Mouse (Mus musculus) hindbrain, postnatal 0 days (tissue): Measurements from ENCODE around the gene Tnrc6c. TPM values are rescaled to one million over a fixed set of nuclear protein-coding genes. Genes with fewer than 3 reads are reported as not detected.

Source experiments
- ATAC-seq: fragments of 200-750 bp; cut with Nextera tagmentation; 2 replicates; pipeline ENCODE4 v1.8.0; 2017; ENCODE audit warnings: mild to moderate bottlenecking, moderate TSS enrichment, moderate library complexity
- DNase-seq: peaks from one replicate; pipeline ENCODE4 v3.0.0-alpha.2; 2015; ENCODE audit warnings: low spot score
- H3K27ac ChIP-seq: fragments of 300-500 bp; sonication (generic); 2 replicates; pipeline ENCODE4 v1.5.1; 2014; ENCODE audit warnings: mild to moderate bottlenecking
- H3K27me3 ChIP-seq: fragments of 300-500 bp; sonication (generic); 2 replicates; pipeline ENCODE4 v1.6.1; 2014; ENCODE audit warnings: low read length, mixed read lengths; ENCODE audit not compliant: insufficient read depth
- H3K36me3 ChIP-seq: fragments of 300-500 bp; sonication (generic); 2 replicates; pipeline ENCODE4 v1.6.1; 2014; ENCODE audit warnings: low read length, mixed read lengths; ENCODE audit not compliant: insufficient read depth
- H3K4me1 ChIP-seq: fragments of 300-500 bp; sonication (generic); 2 replicates; pipeline ENCODE4 v1.6.1; 2014; ENCODE audit warnings: antibody characterized with exemption, low read length, mixed read lengths; ENCODE audit not compliant: insufficient read depth
- H3K4me2 ChIP-seq: fragments of 300-500 bp; sonication (generic); 2 replicates; pipeline ENCODE4 v1.6.1; 2014; ENCODE audit warnings: low read depth, mild to moderate bottlenecking, low read length, moderate library complexity, mixed read lengths
- H3K4me3 ChIP-seq: fragments of 300-500 bp; sonication (generic); 2 replicates; pipeline ENCODE4 v1.5.1; 2014; ENCODE audit warnings: low read length
- H3K9ac ChIP-seq: fragments of 300-500 bp; sonication (generic); replicated peaks from 2 replicates; pipeline ENCODE4 v1.6.1; 2014; ENCODE audit warnings: mild to moderate bottlenecking, low read length, moderate library complexity, mixed read lengths
- H3K9me3 ChIP-seq: fragments of 300-500 bp; sonication (generic); 2 replicates; pipeline ENCODE4 v1.6.1; 2016; ENCODE audit warnings: low read length, mixed read lengths
- CTCF ChIP-seq: IDR thresholded peaks from 2 replicates; pipeline ENCODE4 v1.5.1; 2016; ENCODE audit warnings: antibody characterized with exemption, control low read depth, low read depth
- WGBS: fragments of 180-500 bp; shearing (Covaris S2); extraction: QIAGEN DNeasy Blood & Tissue Kit; methylation state at CpG from one replicate; pipeline ENCODE4 v1.1.7; 2014; 5-methylcytosine and 5-hydroxymethylcytosine counted together
- polyA plus RNA-seq: library from polyadenylated mRNA; unstranded; fragments of >200 nt; fragmentation: Nextera tagmentation; extraction: Ambion mirVana; gene quantifications from 2 replicates; pipeline ENCODE4 v1.2.1, GENCODE M21; 2015
- total RNA-seq: library from RNA; depleted of rRNA; stranded (reverse); fragments of >200 nt; gene quantifications from 2 replicates; pipeline ENCODE4 v1.2.3, GENCODE M21; 2014

Gene Tnrc6c
- total and polyA plus RNA-seq, 2 experiments from 2014 or later = 18.3 to 64.9 TPM

DNA sequence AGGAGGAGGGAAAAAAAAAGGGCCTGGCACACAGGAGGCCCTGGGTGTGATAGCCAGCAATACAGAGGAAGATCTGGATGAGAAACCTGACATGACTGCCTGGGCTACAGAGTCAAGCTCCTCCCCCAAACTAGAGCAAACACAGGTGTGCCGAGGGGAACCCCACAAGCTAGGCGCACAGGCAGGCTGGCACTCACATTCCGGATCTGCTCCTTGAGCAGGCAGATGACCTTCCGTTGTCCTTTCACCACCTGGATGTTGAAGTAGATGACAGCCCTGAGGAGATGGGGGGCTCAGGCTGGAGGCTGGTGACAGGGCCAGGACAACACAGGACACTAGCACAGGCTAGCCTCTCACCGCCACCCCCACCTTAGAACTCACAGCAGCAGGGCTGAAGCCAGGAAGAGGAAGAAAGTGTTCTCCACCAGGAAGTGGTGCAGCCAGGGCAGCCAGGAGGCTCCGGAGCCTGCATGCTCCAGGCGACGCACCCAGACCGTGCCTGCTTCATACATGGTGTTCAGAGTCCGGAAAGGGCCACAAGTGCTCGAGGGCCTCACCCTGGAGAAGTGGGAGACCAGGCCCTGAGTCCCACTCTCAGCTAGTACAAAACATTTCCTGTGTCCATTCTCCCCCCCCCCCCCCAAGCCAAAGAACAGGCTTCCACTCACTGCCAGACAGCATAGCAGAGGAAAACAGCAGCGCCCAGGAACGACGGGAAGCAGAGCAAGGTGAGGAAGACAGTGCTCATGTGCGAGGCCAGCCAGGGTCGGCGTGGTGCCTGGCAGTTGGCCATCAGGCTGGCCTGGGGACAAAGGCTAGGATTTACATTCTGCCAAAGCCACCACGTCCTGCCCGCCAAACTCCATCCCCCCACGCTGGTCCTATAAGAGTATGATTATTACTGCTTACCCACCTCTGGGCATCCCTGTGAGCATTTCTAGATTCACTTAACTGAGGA is 114.9 kb downstream of the Tnrc6c start:
- WGBS = 62% methylated on average over 20 of the region's 20 CpGs
- Histone ChIP-seq H3K36me3 (peaks cover 2% of the 10 kb centered on the region; the same call in 1 of the 2 replicates), H3K4me1 (peaks cover 7% of the 10 kb centered on the region; the same call in 1 of the 2 replicates), H3K9ac (no peak overlapping the region), H3K4me2 (no peak overlapping the region), H3K9me3 (no peaks in the 10 kb centered on the region), H3K27me3 (no peaks in the 10 kb centered on the region), H3K4me3 (no peak overlapping the region), H3K27ac (peak overlapping the region; percentile 48; the same call in 1 of the 2 replicates)
- TF ChIP-seq CTCF = no peak
- no peak for ATAC-seq
- peak; percentile 50 for DNase-seq

- H3K27me3 ChIP-seq = no peaks in the 10 kb centered on the region
- no peaks in the 10 kb centered on the region for H3K9me3 ChIP-seq
- 49% methylated on average over 7 of the region's 7 CpGs for WGBS
- H3K4me2 ChIP-seq = no peak overlapping the region
- H3K27ac ChIP-seq = 0 out of 2 replicates have a peak overlapping the region, but pooled peaks have one; percentile 48
- no peaks in the 10 kb centered on the region for H3K36me3 ChIP-seq
- ATAC-seq (no peak), DNase-seq (peak; percentile 19)
- no peak for TF ChIP-seq CTCF
- no peak overlapping the region for H3K9ac ChIP-seq
- H3K4me1 ChIP-seq = peaks cover 7% of the 10 kb centered on the region; the same call in 1 of the 2 replicates
- no peak overlapping the region for H3K4me3 ChIP-seq
Observed at GRCm38 (mm10) chr11:117769683-117770047, 115.6 kb downstream of the Tnrc6c start.

GRCm38 (mm10) chr11:117770407-117770806 is 116.3 kb downstream of the Tnrc6c start:
- H3K27ac ChIP-seq = peak overlapping the region; percentile 2; the same call in 1 of the 2 replicates
- no peak for TF ChIP-seq CTCF
- DNase-seq (peak; percentile 43), ATAC-seq (peak; percentile 33; the same call in 1 of the 2 replicates)
- 64% methylated on average over 10 of the region's 10 CpGs for WGBS
- no peak overlapping the region for H3K9ac ChIP-seq
- peaks cover 7% of the 10 kb centered on the region; the same call in 1 of the 2 replicates for H3K4me1 ChIP-seq
- no peaks in the 10 kb centered on the region for H3K9me3 ChIP-seq
- no peaks in the 10 kb centered on the region for H3K27me3 ChIP-seq
- H3K4me3 ChIP-seq = no peak overlapping the region
- H3K36me3 ChIP-seq = no peaks in the 10 kb centered on the region
- no peak overlapping the region for H3K4me2 ChIP-seq

DNA sequence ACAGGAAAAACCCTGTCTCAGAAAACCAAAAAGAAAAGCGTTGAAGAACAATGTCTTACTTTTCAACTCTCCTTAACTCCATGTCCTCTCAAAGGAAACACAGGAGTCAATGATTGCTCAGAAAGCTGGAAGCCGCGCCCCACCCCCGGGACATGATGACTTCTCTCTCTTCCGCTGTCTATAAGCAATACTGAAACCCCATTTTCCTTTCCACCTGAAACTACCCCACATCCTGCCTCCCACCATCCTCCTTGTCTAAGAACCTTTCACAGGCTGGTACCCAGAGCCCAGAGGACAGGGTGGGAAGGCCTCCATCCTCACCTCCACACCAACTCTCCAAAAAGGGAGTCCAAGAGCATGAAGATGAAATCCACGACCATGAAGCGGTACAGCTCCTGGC is 118.3 kb downstream of the Tnrc6c start:
- Histone ChIP-seq H3K4me3 (no peak overlapping the region), H3K9me3 (no peaks in the 10 kb centered on the region), H3K27ac (no peak overlapping the region), H3K9ac (no peak overlapping the region), H3K36me3 (no peaks in the 10 kb centered on the region), H3K4me2 (no peak overlapping the region), H3K4me1 (peaks cover 7% of the 10 kb centered on the region; the same call in 1 of the 2 replicates), H3K27me3 (no peaks in the 10 kb centered on the region)
- TF ChIP-seq CTCF = no peak
- DNase-seq = no peak
- 92% methylated on average over 7 of the region's 7 CpGs for WGBS
- ATAC-seq = no peak

- no peak overlapping the region for H3K9ac ChIP-seq
- no peaks in the 10 kb centered on the region for H3K36me3 ChIP-seq
Observed at GRCm38 (mm10) chr11:117774925-117775324, 120.8 kb downstream of the Tnrc6c start.

GRCm38 (mm10) chr11:117775540-117775939 is 121.5 kb downstream of the Tnrc6c start:
- no peak for ATAC-seq
- no peak for TF ChIP-seq CTCF
- no peak overlapping the region for H3K27ac ChIP-seq
- peaks cover 14% of the 10 kb centered on the region for H3K4me1 ChIP-seq
- H3K36me3 ChIP-seq = no peaks in the 10 kb centered on the region
- H3K4me2 ChIP-seq = no peak overlapping the region
- no peaks in the 10 kb centered on the region for H3K27me3 ChIP-seq
- H3K4me3 ChIP-seq = no peak overlapping the region
- no peak overlapping the region for H3K9ac ChIP-seq
- H3K9me3 ChIP-seq = no peaks in the 10 kb centered on the region
- DNase-seq = no peak
- 91% methylated on average over 13 of the region's 13 CpGs for WGBS

More at GRCm38 (mm10) chr11:117774925-117775324, 120.8 kb downstream of the Tnrc6c start:
- Histone ChIP-seq H3K4me1 (peaks cover 9% of the 10 kb centered on the region), H3K4me3 (no peak overlapping the region), H3K4me2 (no peak overlapping the region), H3K9me3 (no peaks in the 10 kb centered on the region), H3K27ac (no peak overlapping the region), H3K27me3 (no peaks in the 10 kb centered on the region)
- DNase-seq = no peak
- no peak for ATAC-seq
- whole genome bisulfite sequencing = 90% methylated on average over 10 of the region's 10 CpGs
- TF ChIP-seq CTCF = no peak
